Mouse (Mus musculus): ENCODE measurements around the gene Exosc2. TPM values are rescaled to one million over a fixed set of nuclear protein-coding genes. Genes with fewer than 3 reads are reported as not detected.

The Exosc2 gene
- total and polyA plus RNA-seq, 2 experiments from 2014 or later, result 31.1 to 36.5 TPM

DNA sequence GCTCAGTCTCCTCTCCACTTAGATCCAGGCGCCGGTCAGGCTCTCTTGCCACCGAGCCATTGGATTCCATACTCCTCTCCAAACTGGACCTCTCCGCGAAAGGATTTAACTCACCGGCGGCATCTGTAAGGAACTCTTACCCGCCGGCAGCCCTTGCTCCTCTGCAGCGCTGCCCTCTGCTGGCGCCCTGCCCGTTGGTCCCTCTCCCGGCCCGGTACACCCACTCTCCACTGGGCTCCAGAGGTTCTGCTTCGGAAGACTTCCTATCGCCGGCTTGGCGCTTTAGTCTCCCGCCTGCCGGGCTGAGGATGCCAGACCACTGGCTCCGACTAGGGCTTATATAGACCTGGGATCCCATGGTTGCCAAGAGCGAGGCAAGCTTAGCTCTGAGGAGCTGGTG is 32.7 kb upstream of the Exosc2 start:
- peak; percentile 50 for TF ChIP-seq CTCF (IDR thresholded peaks at IDR 0.05; ENCODE audit: low read depth)
- peaks cover 9% of the 10 kb centered on the region for H3K4me1 ChIP-seq (ENCODE audit: insufficient read depth, low read length)
- no peak overlapping the region for H3K27ac ChIP-seq
- no peaks in the 10 kb centered on the region for H3K36me3 ChIP-seq (ENCODE audit: insufficient read depth, low read length)
- H3K9ac ChIP-seq (replicated peaks; ENCODE audit: low read length), result no peak overlapping the region
- ATAC-seq (no peak), DNase-seq (ENCODE audit: low spot score) (peak; percentile 46)
- 0 out of 2 replicates have a peak overlapping the region, but pooled peaks have one; percentile 16 for H3K4me2 ChIP-seq (ENCODE audit: low read depth, low read length)
- 0 out of 2 replicates have a peak overlapping the region, but pooled peaks have one; percentile 15 for H3K4me3 ChIP-seq (ENCODE audit: low read length)
- H3K9me3 ChIP-seq (ENCODE audit: low read length), result no peaks in the 10 kb centered on the region
- 0% methylated on average over 22 of the region's 22 CpGs for WGBS
- peaks cover 79% of the 10 kb centered on the region for H3K27me3 ChIP-seq (ENCODE audit: insufficient read depth, low read length)

DNA sequence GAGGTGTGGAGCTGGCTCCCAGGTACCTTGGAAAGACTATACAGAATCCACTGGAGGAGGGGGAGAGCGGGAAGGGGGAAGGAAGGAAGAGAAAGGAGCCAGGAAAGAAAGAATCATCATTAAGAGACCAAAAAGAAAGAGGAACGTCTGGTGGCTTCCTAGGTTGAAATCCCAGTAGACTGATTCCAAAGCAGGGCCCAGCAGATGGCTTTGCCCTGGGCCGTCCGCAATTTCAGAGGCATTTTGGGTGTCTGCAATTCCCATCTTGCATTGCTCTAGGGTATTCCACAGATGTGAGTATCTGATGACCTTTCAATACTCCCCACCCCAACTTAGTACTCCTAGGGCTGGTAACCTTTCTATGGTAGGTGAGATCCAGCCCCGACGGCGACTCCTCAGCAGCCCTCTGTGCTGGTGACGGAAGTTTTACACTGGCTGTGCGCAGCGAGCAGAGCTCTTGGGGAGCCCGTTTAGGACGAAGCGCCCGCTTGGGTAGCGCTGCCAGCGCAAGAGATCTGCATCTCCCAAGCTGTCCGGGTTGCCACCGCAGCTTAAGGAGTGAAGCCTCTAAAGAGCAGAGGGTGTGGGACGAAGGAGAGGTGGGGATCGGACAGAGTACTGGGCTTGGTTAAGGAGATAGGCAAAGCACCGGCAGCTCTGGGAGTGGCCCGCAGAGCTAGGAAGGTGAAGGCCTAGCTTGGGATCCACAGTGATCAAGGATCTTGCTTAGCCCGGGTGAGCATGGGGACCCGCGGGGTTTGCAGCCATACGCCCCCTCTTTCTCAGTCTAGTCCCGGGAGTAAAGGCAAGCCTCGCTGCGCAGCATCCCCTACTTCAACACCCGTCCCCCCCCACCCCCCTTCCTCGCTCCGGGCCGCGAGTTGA is 31.7 kb upstream of the Exosc2 start:
- H3K9me3 ChIP-seq (ENCODE audit: low read length), result no peaks in the 10 kb centered on the region
- peaks cover 9% of the 10 kb centered on the region for H3K4me1 ChIP-seq (ENCODE audit: insufficient read depth, low read length)
- no peak overlapping the region for H3K9ac ChIP-seq (replicated peaks; ENCODE audit: low read length)
- peaks cover 79% of the 10 kb centered on the region for H3K27me3 ChIP-seq (ENCODE audit: insufficient read depth, low read length)
- H3K27ac ChIP-seq, result no peak overlapping the region
- WGBS, result 3% methylated on average over 28 of the region's 34 CpGs
- ATAC-seq (no peak), DNase-seq (ENCODE audit: low spot score) (no peak)
- no peaks in the 10 kb centered on the region for H3K36me3 ChIP-seq (ENCODE audit: insufficient read depth, low read length)
- TF ChIP-seq CTCF (IDR thresholded peaks at IDR 0.05; ENCODE audit: low read depth), result no peak
- H3K4me3 ChIP-seq (ENCODE audit: low read length), result no peak overlapping the region
- no peak overlapping the region for H3K4me2 ChIP-seq (ENCODE audit: low read depth, low read length)

DNA sequence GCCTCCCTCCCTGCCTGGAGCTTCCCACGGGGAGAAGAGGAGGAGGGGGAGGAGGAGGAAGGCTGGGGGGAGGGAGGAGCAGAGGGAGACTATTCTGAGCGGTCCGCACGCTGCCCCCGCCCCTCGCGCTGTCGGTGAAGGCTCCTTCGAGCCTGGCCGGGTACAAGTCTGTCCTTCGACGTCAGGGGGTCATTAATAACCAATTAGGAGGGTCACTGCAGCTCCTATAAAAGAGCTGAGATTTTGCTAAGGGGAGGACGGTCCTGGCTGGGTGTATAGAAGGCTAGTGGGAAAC is 31.1 kb upstream of the Exosc2 start:
- 0% methylated on average over 11 of the region's 13 CpGs for WGBS
- H3K27me3 ChIP-seq (ENCODE audit: insufficient read depth, low read length), result peaks cover 79% of the 10 kb centered on the region
- no peak overlapping the region for H3K4me3 ChIP-seq (ENCODE audit: low read length)
- DNase-seq (ENCODE audit: low spot score), result no peak
- no peak overlapping the region for H3K9ac ChIP-seq (replicated peaks; ENCODE audit: low read length)
- H3K4me2 ChIP-seq (ENCODE audit: low read depth, low read length), result no peak overlapping the region
- no peaks in the 10 kb centered on the region for H3K36me3 ChIP-seq (ENCODE audit: insufficient read depth, low read length)
- 0 out of 2 replicates have a peak, but pooled peaks have one; percentile 36 for ATAC-seq
- H3K9me3 ChIP-seq (ENCODE audit: low read length), result no peaks in the 10 kb centered on the region
- H3K27ac ChIP-seq, result no peak overlapping the region
- H3K4me1 ChIP-seq (ENCODE audit: insufficient read depth, low read length), result peaks cover 9% of the 10 kb centered on the region
- no peak for TF ChIP-seq CTCF (IDR thresholded peaks at IDR 0.05; ENCODE audit: low read depth)

DNA sequence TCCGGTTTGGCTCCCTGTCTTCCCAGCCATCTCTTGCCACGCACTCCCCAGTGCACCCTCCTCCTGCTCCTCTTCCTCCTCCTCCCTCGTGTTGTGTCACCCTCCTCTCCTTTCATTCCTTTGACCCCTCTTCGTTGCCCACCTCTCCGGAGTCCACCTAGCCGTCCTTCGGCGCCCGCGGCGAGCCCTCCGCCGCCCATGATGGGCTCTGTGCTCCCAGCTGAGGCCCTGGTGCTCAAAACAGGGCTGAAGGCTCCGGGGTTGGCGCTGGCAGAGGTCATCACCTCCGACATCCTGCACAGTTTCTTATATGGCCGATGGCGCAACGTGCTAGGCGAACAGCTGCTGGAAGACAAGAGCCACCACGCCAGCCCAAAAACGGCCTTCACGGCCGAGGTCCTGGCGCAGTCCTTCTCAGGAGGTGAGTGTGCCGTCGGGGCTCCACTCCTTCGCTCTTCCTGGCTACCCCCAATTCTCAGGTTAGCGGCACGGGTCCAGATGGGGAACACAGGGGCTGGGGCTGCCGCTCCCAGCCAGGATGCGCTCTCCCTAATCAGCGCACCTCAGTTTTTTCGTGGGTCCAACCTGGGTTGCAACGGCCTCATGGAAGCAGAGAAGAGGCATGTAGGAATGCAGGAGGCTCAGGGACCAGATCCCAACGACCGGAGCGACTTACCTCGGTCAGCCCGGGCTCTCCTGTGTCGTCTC is 30.5 kb upstream of the Exosc2 start, which contains the start of gene Prdm12:
Gene Prdm12 (plus strand): TSS at position 137 of the 708 bp plus-strand sequence.
- H3K4me3 ChIP-seq (ENCODE audit: low read length), result no peak within 1 kb of the TSS
- DNase-seq (ENCODE audit: low spot score), result no peak
- no peaks in the 10 kb centered on the region for H3K9me3 ChIP-seq (ENCODE audit: low read length)
- no peak within 1 kb of the TSS for H3K9ac ChIP-seq (replicated peaks; ENCODE audit: low read length)
- H3K27ac ChIP-seq, result no peak within 1 kb of the TSS
- peaks cover 80% of the 10 kb centered on the region for H3K27me3 ChIP-seq (ENCODE audit: insufficient read depth, low read length)
- no peak for ATAC-seq
- H3K36me3 ChIP-seq (ENCODE audit: insufficient read depth, low read length), result no peaks in the 10 kb centered on the region
- WGBS, result 1% methylated on average over 41 of the region's 41 CpGs
- peaks cover 9% of the 10 kb centered on the region for H3K4me1 ChIP-seq (ENCODE audit: insufficient read depth, low read length)
- H3K4me2 ChIP-seq (ENCODE audit: low read depth, low read length), result peak within 1 kb of the TSS; percentile 44
- no peak for TF ChIP-seq CTCF (IDR thresholded peaks at IDR 0.05; ENCODE audit: low read depth)

DNA sequence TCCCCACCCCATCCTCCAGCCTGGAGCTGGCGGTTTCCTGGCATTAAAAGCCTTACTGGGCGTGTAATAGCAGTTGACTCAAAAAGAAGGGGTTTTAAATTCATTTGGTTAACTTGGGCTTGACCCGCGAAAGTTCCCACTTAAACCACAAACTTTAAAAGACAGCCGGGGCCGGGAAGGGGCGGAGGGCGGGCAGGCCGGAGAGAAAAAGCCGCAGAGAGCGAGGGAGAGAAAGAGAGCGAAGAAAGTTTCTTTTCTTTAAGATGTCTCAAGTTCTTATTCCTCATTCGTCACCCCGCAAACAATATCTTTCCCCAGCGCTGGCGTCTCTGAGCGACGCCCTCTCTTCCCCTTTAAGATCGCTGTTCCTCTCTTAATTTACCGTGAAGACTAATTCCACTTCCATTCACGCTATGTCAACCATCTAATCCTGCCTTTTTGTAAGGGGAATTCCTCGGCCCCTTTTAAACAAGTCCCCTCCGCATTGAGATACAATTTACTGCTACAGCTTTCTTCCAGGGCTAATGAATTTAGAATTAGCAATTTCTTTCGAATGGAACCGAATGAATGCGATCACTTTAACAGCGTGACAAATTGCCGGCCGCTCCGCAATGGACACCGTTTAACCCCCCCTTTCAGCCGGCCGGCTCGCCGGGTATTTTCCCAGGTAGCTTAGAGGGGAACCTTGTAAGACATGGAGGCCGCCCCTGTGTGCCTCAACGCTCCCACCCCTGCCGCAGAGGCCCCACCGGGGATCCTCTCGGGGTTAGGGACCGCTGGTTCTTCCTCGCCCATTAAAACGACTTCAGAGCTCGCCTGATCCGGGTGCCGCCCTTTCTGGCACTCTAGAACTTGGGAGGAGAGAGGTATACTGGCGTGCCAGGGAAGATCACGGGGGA is 29.7 kb upstream of the Exosc2 start:
- under 1% methylated on average over 48 of the region's 48 CpGs for WGBS
- TF ChIP-seq CTCF (IDR thresholded peaks at IDR 0.05; ENCODE audit: low read depth), result no peak
- no peak overlapping the region for H3K9ac ChIP-seq (replicated peaks; ENCODE audit: low read length)
- H3K4me2 ChIP-seq (ENCODE audit: low read depth, low read length), result peak overlapping the region; percentile 44
- no peaks in the 10 kb centered on the region for H3K9me3 ChIP-seq (ENCODE audit: low read length)
- peak overlapping the region; percentile 14; the same call in 1 of the 2 replicates for H3K4me3 ChIP-seq (ENCODE audit: low read length)
- peaks cover 9% of the 10 kb centered on the region for H3K4me1 ChIP-seq (ENCODE audit: insufficient read depth, low read length)
- no peak overlapping the region for H3K27ac ChIP-seq
- H3K36me3 ChIP-seq (ENCODE audit: insufficient read depth, low read length), result no peaks in the 10 kb centered on the region
- no peak for ATAC-seq
- H3K27me3 ChIP-seq (ENCODE audit: insufficient read depth, low read length), result peaks cover 79% of the 10 kb centered on the region
- DNase-seq (ENCODE audit: low spot score), result peak; percentile 23

DNA sequence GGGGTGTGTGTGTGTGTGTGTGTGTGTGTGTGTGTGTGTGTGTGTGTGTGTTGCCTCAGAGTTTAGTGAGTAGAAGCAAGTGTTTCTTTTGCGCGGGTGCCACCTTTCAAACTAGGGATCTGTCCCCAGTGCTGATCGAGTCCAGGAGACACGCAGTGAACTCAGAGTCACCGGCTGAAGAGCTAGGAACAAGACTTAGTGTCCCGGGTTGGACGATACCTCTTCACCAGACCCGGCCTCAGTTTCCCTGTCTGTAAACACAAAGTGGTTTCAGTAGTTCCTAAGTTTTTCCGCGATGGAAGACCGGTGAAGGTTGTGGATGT is 29.0 kb upstream of the Exosc2 start:
- DNase-seq (ENCODE audit: low spot score), result no peak
- Histone ChIP-seq H3K27me3 (ENCODE audit: insufficient read depth, low read length) (peaks cover 85% of the 10 kb centered on the region), H3K9me3 (ENCODE audit: low read length) (no peaks in the 10 kb centered on the region), H3K4me1 (ENCODE audit: insufficient read depth, low read length) (peaks cover 5% of the 10 kb centered on the region), H3K4me2 (ENCODE audit: low read depth, low read length) (peak overlapping the region; percentile 44), H3K36me3 (ENCODE audit: insufficient read depth, low read length) (no peaks in the 10 kb centered on the region), H3K27ac (no peak overlapping the region), H3K4me3 (ENCODE audit: low read length) (no peak overlapping the region), H3K9ac (replicated peaks; ENCODE audit: low read length) (no peak overlapping the region)
- 2% methylated on average over 11 of the region's 11 CpGs for WGBS
- ATAC-seq, result no peak
- no peak for TF ChIP-seq CTCF (IDR thresholded peaks at IDR 0.05; ENCODE audit: low read depth)
